Mouse (Mus musculus): ENCODE data around the gene Mdga1.

DNA sequence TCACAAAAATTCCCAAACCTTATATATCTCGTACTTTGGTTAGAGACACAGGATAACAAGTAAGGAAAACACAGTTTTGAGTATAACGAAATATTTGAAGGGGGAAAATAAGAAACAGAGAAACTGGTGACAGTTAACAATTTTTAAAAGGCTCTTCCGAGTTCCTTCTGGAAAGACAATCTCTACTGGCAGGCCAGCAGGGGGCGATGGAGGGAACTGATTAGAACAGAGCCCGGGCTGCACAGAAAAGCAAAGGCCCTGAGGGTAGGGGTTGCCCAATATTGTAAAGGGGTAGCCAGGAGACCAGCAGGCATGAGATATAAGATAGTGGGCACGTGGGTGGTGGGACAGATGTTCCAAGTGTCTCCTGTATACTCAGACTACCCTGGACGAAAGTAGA lies 173.8 kb downstream of the Mdga1 start:
- TF ChIP-seq USF1 (IDR thresholded peaks at IDR 0.05; ENCODE audit: low read depth) (no peak), POLR2A (IDR thresholded peaks at IDR 0.05; ENCODE audit: insufficient read length, low read depth) (no peak), MYOD1 (IDR thresholded peaks at IDR 0.05; ENCODE audit: control insufficient read depth in 1 of 3, insufficient read length in 2 of 3, low read depth in 2 of 3) (no peak), CEBPB (IDR thresholded peaks at IDR 0.05; ENCODE audit: insufficient read depth, poor library complexity, severe bottlenecking) (no peak), TCF12 (IDR thresholded peaks at IDR 0.05; ENCODE audit: insufficient read depth, poor library complexity, severe bottlenecking) (no peak), MAX (IDR thresholded peaks at IDR 0.05; ENCODE audit: low read depth) (no peak), SRF (IDR thresholded peaks at IDR 0.05; ENCODE audit: control insufficient read depth, insufficient read length, low read depth) (no peak)
